Mouse (Mus musculus) fibroblast of lung, adult 2 months (primary cell): ENCODE measurements around the gene Prkcb.
"Not testable (repeated sequence)": the region's sequence is repeated elsewhere in the genome, so short reads cannot be mapped to it uniquely, and the experiment has no call there.

Source experiments
- DNase-seq: peaks from one replicate; pipeline ENCODE4 v3.0.0-alpha.2; 2011; ENCODE audit warnings: low read depth

Gene Prkcb

DNA sequence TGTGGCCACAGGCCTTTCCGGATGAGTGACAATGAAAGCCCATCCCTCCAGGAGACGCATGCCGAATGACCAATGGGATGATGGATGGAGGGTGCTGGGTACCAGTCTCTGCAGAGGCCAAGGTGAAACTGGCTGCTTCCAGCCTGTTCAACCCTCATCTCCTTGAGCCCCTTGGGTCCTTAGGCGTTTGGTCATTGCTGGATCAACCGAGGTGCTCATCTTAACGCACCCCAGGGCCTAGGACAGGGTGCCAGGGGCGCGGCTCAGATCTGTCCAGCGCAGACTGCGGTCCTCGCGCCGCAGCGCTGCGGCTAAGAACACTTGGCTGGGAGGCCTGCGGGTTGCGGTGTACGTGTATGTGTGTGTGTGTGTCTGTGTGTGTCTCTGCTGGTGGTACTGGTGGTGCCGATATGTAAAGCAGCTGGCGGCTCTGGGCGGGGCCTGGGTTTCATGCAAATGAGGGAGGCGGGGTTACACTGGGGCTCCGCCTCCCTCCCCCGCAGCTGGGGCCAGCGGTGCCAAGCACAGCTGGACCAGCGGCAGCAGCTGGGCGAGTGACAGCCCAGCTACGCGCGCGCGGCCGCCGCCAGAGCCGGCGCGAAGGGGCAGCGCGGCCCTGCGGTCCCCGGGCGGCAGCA lies at the start of gene Prkcb:
TSS of gene Prkcb (plus strand) at position 147 of the 638 bp plus-strand sequence.
- no peak for DNase-seq

DNA sequence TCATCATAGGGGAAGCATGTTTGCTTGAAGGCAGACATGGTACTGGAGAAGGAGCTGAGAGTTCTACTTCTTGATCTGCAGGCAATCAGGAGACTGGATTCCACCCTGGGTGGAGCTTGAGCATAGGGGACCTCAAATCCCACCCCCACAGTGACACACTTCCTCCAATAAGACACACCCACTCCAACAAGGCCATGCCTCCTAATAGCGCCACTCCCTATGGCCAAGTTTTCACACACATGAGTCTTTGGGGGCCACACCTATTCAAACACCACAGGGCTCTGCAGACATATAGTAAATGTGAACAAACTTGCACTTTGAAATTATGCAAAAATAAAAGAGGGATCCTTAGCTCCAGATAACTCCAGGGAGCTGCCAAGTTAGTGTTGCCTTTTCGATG lies 49.6 kb upstream of the Prkcb start:
- DNase-seq: no peak

DNA sequence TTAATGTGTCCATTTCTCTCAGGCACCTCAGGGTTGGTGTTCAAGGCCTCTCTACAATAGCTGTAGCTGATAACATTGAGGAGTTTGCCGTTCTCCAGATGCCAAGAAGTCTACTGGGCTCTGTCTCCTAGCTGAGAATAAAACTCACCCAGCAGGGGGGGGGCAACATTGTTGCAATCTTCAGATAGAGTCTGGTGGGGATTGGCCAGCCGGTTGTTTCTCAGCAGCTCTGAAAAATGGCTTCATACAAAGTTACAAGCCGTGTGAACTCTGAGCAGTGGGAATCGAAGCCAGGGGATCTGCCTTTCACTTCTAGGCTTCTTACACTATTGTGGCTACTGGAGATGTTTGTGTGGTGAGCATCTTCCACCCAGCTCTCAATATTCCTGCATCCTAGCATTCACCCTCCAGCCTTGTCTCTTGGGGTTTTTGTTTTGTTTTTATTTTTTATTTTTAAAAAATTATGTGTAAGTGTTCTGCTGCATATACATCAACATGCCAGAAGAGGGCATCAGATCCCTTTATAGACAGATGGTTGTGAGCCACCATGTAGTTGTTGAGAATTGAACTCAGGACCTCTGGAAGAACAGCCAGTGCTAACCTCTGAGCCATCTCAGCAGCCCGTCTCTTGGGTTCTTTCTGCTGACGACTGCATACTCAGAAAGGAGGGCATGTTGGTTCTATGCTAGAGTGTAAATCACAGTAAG lies 48.0 kb upstream of the Prkcb start:
- no peak for DNase-seq

DNA sequence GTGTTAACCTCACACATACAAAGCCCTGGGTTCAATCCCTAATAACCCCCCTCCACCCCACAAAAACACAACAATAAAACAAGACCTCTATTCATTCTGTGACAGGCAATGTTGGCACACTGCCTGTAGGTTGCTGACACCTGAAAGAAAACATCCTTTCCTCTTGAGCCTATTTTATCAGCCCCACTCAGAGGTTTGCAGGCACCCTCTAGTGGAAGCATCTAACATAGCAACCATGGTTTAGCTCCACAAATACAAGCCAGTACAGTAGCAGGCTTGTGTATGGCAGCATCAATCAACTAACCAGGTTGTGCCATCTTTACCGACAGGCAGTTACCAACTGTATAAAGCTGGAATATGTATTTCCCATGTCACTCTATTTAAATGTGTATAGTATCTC lies 46.3 kb upstream of the Prkcb start:
- no peak for DNase-seq

DNA sequence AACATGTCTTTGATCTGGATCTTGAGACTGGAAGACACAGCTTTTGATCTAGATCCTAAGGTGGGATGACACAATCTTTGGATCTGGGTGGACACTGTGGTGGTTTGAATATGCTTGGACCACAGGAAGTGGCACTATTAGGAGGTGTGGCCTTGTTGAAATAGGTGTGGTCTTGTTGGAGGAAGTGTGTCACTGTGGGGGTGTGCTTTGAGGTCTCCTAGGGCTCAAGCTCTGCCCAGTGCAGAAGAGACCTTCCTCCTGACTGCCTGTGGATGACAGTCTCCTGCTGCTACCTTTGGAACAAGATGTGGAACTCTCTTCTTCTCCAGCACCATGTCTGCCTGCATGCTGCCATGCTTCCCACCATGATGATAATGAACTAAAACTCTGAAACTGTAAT lies 45.8 kb upstream of the Prkcb start:
- DNase-seq: not testable (repeated sequence)

- no peak for DNase-seq
Observed at GRCm38 (mm10) chr7:122244166-122244565, 44.4 kb upstream of the Prkcb start.

DNA sequence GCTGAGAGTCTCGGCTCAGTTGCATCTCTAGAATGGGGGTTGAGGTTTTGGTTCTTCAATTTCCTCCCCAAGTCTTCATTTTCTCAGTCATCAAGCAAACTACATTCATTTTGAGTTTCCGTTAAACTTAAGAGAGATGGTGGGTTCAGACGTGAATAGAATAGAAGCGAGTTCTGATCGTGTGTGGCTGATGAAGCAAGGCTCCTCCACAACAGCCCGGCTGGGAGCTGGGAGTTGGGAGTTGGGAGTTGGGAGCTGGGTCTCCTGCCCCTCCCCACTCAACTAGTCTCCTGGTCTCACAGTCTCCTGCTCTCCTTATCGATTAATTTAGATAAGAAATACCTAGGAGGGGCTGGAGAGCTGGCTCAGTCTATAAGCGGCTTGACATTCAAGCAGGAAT lies 44.0 kb upstream of the Prkcb start:
- DNase-seq: no peak

- DNase-seq: no peak
Observed at GRCm38 (mm10) chr7:122245976-122246375, 42.6 kb upstream of the Prkcb start.

GRCm38 (mm10) chr7:122247254-122247864 lies 41.2 kb upstream of the Prkcb start:
- no peak for DNase-seq

- DNase-seq: no peak
Observed at GRCm38 (mm10) chr7:122249321-122249821, 39.2 kb upstream of the Prkcb start.

DNA sequence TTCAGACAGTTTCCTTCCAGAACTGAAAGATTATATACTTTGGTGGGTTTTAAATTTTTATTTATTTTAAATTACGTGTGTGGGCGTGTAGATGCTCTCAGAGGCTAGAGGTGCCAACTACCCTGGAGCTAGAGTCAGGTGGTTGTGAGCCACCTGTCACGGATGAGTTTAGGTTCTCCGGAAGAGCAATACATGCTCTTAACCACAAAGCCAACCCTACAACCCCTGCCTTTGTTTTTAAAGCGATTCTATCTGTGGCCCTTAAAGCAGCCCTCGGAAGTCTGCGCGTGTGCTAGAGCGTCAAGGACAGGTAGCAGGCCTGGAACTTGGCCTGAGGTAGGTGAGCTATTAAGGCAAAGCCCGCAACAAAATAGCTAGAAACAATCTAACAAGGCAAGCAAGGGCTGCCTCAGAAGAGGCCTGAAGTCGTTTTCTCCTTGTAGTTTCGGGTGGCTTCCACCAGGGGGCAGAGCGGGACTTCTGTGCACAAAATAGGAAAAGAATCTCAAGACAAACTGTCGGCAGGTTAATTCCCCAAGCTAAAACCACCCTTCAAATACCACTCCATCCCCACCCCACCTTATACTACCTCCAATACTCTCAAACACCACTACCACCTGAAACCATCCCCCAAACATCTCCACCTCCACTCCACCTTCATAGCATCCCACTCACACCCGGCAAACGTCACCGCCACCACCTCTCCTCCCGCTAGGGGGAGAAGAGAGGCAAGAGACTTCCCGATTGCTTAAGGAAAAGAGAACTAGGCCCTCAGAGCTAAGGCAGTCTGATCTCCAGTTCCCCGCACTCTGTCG lies 37.1 kb upstream of the Prkcb start:
- DNase-seq: peak; percentile 20

DNA sequence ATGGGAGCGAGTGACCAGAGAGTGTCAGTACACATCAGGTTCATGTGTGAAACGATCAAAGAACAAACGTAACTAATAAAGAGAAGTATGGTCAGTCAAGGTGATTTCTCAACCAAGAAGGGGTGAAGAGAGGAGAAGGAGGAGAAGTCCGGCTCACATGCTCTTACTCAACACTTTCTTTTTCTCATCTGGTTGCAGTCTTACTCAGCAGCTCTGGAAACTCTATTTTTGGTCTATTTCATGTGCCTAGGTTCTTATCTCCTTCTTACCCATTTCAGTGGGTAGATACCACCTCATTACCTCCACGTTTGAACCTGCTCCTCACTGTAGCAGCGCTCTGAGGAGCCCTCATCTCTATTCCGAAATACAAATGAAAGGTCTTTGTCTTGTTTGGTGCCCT lies 31.8 kb upstream of the Prkcb start:
- DNase-seq: no peak

DNA sequence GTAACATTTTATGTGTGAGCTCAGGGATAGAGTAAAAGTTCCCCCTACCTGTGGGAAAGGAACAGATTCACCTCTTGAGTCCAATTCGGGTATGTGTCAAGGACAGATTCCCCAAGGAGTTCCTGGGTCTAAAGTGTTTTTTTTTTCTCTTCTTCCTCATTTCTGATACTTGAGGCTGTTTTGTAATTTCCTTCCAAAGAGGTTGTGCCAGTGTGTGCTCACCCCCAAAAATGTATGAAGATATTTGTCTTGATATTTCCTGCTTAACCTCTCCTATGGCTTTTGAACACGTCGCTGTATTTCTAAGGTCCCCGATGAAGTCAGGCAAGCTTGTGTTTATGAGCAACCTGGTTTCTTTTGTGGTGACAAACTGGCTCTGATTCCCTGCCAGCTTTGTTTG lies 30.0 kb upstream of the Prkcb start:
- no peak for DNase-seq

GRCm38 (mm10) chr7:122260055-122260602 lies 28.4 kb upstream of the Prkcb start:
- DNase-seq: no peak

- no peak for DNase-seq
Observed at GRCm38 (mm10) chr7:122268983-122269486, 19.5 kb upstream of the Prkcb start.

DNA sequence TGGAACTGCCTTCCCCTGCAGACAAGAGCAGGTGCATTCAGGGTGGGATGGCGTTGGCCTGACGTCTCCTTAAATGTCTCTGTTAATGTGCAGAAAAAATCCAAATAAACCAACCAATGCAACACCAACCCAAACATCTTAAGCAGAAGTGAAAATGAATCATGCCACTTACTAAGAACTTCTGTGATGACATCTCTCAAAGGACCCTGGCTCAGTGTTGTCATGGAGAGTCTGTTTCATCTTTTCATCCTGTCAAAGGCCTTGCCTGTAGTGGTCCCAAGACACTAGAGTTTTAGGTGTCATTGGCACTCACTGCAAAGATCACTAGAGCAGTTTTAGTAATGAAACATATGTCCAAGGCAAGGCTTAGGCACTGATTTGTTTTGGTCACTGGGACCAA lies 16.2 kb upstream of the Prkcb start:
- no peak for DNase-seq

DNA sequence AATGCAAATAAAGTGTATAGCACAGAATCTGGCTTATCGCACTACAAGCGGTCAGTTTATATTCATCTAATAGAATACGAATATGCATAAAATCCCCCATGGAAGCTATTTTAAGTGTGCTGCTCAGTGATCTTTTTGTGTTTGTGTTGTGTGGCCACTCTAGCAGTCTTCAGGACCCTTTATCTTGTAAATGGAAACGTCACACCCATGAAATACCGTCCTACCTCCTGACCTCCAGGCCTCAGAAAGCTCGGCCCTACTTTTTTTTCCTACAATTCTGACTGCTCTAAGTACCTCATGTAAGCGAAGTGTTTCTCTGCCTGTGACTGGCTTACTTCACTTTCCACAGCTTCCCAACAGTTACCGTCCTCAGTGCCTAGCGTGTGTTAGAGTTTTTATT lies 9.0 kb upstream of the Prkcb start:
- DNase-seq: no peak

GRCm38 (mm10) chr7:122280334-122280733 lies 8.2 kb upstream of the Prkcb start:
- no peak for DNase-seq

GRCm38 (mm10) chr7:122282584-122282983 lies 6.0 kb upstream of the Prkcb start:
- DNase-seq: no peak

DNA sequence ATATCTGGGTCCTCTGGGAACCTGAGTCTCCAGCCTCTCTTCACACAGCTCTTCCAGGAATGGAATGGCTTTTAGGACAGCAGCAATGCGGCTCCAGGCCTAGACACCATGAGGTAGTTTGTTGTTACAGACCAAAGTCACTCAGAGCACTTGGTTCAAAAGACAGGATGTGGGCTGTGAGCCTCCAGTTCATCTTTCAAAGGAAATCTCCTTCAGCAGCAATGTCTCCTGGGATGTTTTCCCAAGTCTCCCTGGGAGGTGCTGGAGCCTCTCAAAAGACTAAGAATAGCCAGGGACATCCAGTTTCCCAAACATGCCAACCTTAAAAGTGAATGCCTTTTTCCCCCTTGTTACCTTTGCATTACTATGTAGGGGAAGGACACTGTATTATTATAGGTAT lies 1.3 kb upstream of the Prkcb start:
- no peak for DNase-seq

GRCm38 (mm10) chr7:122289243-122290111 lies 926 bp downstream of the Prkcb start:
- DNase-seq: no peak
